Mouse (Mus musculus): ENCODE data around the gene Cbll1. TPM values are rescaled to one million over a fixed set of nuclear protein-coding genes. Genes with fewer than 3 reads are reported as not detected.

Gene Cbll1
- polyA plus RNA-seq (2017; shearing (Covaris generic)), result 40.9 TPM

GRCm38 (mm10) chr12:31499314-31500131 lies at the start of gene Cbll1:
Gene Cbll1, minus strand, starts transcription at chr12:31499616.

Other genes with a start within 250 kb of the Cbll1 start
- gene Lamb1, start 234.4 kb downstream of the Cbll1 start, polyA plus RNA-seq (2017; shearing (Covaris generic)), result not detected
- 101 TPM for gene Dld, start 148.2 kb downstream of the Cbll1 start, polyA plus RNA-seq (2017; shearing (Covaris generic))
- gene Slc26a3, start 108.7 kb downstream of the Cbll1 start, polyA plus RNA-seq (2017; shearing (Covaris generic)), result not detected
- not detected for gene Slc26a4, start 60.4 kb upstream of the Cbll1 start, polyA plus RNA-seq (2017; shearing (Covaris generic))
- 66.2 TPM for gene Bcap29, start 135.0 kb upstream of the Cbll1 start, polyA plus RNA-seq (2017; shearing (Covaris generic))
- gene Dus4l, start 155.2 kb upstream of the Cbll1 start, polyA plus RNA-seq (2017; shearing (Covaris generic)), result 14.2 TPM
- 59.5 TPM for gene Cog5, start 155.3 kb upstream of the Cbll1 start, polyA plus RNA-seq (2017; shearing (Covaris generic))
- 2.4 TPM for gene Gpr22, start 214.3 kb upstream of the Cbll1 start, polyA plus RNA-seq (2017; shearing (Covaris generic))

All from activated CD4-positive, CD25-positive, alpha-beta regulatory T cell, adult 9 weeks (primary cell).